Mouse (Mus musculus) limb, embryonic 12.5 days (tissue): ENCODE measurements at regions not wholly inside any gene's neighbourhood (a gene's known extent, or its start where the extent isn't known, plus 50 kb on each side); places are given as distances from the start of the nearest gene placed in this dataset.

Source experiments
- ATAC-seq: fragments of 200-750 bp; cut with Nextera tagmentation; 2 replicates; pipeline ENCODE4 v1.8.0; 2017; ENCODE audit warnings: low read depth, moderate TSS enrichment; ENCODE audit not compliant: insufficient number of reproducible peaks, insufficient read depth, low FRiP score, low TSS enrichment
- H3K27ac ChIP-seq: fragments of 300-500 bp; sonication (generic); 2 replicates; pipeline ENCODE4 v1.5.1; 2016; ENCODE audit warnings: mild to moderate bottlenecking, moderate library complexity
- H3K27me3 ChIP-seq: fragments of 300-500 bp; sonication (generic); 2 replicates; pipeline ENCODE4 v1.6.1; 2016; ENCODE audit warnings: mild to moderate bottlenecking, moderate library complexity
- H3K36me3 ChIP-seq: fragments of 300-500 bp; sonication (generic); 2 replicates; pipeline ENCODE4 v1.6.1; 2016; ENCODE audit warnings: mild to moderate bottlenecking, moderate library complexity
- H3K4me1 ChIP-seq: fragments of 300-500 bp; sonication (generic); replicated peaks from 2 replicates; pipeline ENCODE4 v1.6.1; 2016
- H3K4me2 ChIP-seq: fragments of 300-500 bp; sonication (generic); 2 replicates; pipeline ENCODE4 v1.6.1; 2016; ENCODE audit warnings: mild to moderate bottlenecking, moderate library complexity
- H3K4me3 ChIP-seq: fragments of 300-500 bp; sonication (generic); replicated peaks from 2 replicates; pipeline ENCODE4 v1.5.1; 2016; ENCODE audit warnings: mild to moderate bottlenecking
- H3K9ac ChIP-seq: fragments of 300-500 bp; sonication (generic); replicated peaks from 2 replicates; pipeline ENCODE4 v1.6.1; 2016; ENCODE audit warnings: mild to moderate bottlenecking, moderate library complexity
- H3K9me3 ChIP-seq: fragments of 300-500 bp; sonication (generic); 2 replicates; pipeline ENCODE4 v1.6.1; 2016; ENCODE audit warnings: mild to moderate bottlenecking, moderate library complexity
- WGBS: fragments of 180-500 bp; shearing (Covaris S2); methylation state at CpG from one replicate; pipeline ENCODE4 v1.1.7; 2016; 5-methylcytosine and 5-hydroxymethylcytosine counted together

DNA sequence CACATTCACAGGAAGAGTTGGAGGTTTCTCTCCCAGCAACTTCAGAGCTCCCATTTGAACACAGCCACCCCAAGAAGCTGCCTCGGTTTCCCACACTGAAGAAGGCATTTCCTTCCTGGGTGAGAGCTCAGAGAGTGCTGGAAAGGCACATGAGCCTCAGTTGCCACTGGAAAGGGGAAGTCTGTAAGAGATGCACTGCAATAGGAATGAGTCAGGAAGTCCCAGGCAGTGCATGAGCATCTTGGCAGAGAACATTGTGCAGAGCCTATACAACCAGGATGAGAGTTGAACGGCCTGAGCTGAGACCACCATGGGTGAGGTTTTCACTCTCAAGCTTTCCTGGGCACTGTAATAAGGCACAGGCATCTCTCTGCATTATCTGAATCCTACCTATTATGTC lies 244.4 kb downstream of the Irs2 start:
- ATAC-seq = no peak
- H3K9me3 ChIP-seq = no peaks in the 10 kb centered on the region
- no peak overlapping the region for H3K9ac ChIP-seq
- 83% methylated on average over 2 of the region's 2 CpGs for WGBS
- peaks cover 41% of the 10 kb centered on the region for H3K4me1 ChIP-seq
- H3K36me3 ChIP-seq = no peaks in the 10 kb centered on the region
- H3K4me3 ChIP-seq = no peak overlapping the region
- H3K4me2 ChIP-seq = no peak overlapping the region
- 0 out of 2 replicates have a peak overlapping the region, but pooled peaks have one; percentile 17 for H3K27ac ChIP-seq
- H3K27me3 ChIP-seq = no peaks in the 10 kb centered on the region

DNA sequence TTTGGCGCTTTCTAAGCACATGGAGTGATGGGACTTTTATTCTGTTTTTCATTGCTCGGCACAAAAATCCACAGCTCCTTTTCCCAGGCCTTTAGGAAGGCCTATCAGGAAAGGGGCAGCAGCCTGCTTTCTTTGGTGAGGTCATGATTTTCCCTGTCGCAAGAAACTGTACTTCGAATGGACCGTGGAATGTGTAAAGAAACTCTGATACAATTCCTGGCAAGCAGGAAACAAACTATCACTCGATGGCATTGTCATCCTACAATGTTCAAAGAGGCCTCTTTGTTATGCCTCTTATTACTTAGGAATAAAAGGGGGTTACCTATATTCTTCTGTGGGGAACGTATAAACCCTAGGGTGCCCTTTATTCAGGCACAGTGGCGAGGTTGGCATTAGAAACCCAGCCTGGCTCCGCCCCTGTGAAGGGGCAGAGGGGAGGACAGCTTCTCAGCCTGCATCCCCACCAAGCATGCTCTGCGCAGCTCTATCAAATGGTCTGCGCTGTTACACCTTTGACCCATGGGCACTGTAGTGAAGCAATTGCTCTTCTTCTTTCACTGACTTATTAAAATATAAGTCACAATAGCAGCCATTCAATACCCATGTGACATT lies 246.5 kb downstream of the Irs2 start:
- 31% methylated on average over 11 of the region's 11 CpGs for WGBS
- Histone ChIP-seq H3K27ac (peak overlapping the region; percentile 99), H3K27me3 (no peaks in the 10 kb centered on the region), H3K4me1 (peaks cover 41% of the 10 kb centered on the region), H3K36me3 (no peaks in the 10 kb centered on the region), H3K9me3 (no peaks in the 10 kb centered on the region), H3K4me3 (no peak overlapping the region), H3K9ac (no peak overlapping the region), H3K4me2 (peak overlapping the region; percentile 48)
- peak; percentile 47; the same call in 1 of the 2 replicates for ATAC-seq

DNA sequence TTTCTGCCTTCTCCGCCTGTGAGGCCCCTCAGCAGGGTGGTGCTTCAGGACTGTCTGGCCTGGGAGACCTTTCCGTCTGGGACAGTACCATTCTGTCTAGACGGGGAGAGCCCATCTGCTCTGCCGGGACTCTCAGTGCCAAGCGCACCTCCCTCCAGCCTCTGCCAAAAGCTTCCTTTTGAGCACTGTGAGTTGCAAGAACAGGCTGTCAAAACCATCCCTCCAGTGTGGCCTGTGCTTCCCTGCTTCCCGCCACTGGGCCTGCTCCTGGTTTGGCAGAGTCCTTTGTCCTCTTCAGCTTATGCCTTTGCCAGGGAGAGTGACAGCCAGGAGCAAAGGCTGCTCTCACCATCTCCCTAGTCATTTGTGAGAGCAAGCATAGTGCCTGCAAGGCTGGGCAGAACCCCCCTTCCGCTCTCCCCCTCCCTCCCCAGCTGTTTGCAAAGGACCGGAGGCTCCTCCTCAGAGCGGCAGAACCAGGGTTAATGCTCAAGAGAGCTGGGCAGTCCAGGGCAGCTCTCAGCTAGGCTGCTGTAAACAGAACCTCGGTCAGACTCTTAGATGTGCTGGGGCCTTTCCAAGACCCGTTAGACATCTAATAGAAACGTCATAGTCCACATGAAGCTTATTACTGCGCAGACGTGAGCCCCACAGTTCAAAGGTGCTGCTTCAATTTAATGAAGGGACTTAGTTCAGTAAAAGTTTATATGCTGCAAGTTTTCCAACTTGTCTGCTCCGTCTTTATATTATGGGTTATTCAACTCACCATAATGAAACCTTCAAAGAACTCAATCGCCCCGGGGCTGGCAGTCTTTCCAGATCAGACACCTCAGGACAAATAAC lies 247.2 kb downstream of the Irs2 start:
- H3K36me3 ChIP-seq = no peaks in the 10 kb centered on the region
- peak; percentile 93 for ATAC-seq
- peak overlapping the region; percentile 48 for H3K4me2 ChIP-seq
- H3K27ac ChIP-seq = peak overlapping the region; percentile 99
- peak overlapping the region; percentile 50 for H3K9ac ChIP-seq
- H3K9me3 ChIP-seq = no peaks in the 10 kb centered on the region
- peaks cover 41% of the 10 kb centered on the region for H3K4me1 ChIP-seq
- WGBS = 4% methylated on average over 17 of the region's 17 CpGs
- H3K4me3 ChIP-seq = peak overlapping the region; percentile 25; the same call in 1 of the 2 replicates
- no peaks in the 10 kb centered on the region for H3K27me3 ChIP-seq

- no peak for ATAC-seq
- Histone ChIP-seq H3K9ac (no peak overlapping the region), H3K9me3 (no peaks in the 10 kb centered on the region), H3K4me2 (peak overlapping the region; percentile 48), H3K4me3 (0 out of 2 replicates have a peak overlapping the region, but pooled peaks have one; percentile 25), H3K27ac (peak overlapping the region; percentile 99), H3K36me3 (no peaks in the 10 kb centered on the region), H3K27me3 (no peaks in the 10 kb centered on the region), H3K4me1 (peaks cover 41% of the 10 kb centered on the region)
- WGBS = 44% methylated on average over 6 of the region's 6 CpGs
These were observed 248.0 kb downstream of the Irs2 start for GRCm38 (mm10) chr8:10760231-10760630.

DNA sequence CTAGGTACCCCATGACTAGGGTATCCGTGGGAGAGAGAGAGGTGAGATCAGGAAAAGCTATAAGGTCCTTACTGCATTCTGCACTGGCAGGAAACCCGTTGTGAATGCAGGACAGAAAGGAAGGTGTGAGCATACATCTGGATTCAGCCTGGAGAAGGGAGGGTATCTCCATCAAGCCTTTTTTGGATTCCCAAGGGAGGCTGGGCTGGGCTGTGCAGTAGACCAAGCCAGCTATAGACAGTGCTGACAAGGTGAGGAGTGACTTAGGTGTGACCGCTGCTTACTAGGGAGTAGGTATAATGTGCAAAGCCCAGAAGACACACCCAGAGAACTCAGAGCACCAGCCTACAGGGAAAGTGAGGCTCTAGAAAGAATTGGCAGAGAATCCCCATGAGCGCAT lies 250.1 kb downstream of the Irs2 start:
- no peak overlapping the region for H3K27ac ChIP-seq
- no peak overlapping the region for H3K9ac ChIP-seq
- no peak overlapping the region for H3K4me3 ChIP-seq
- WGBS = 80% methylated on average over 4 of the region's 4 CpGs
- no peak for ATAC-seq
- peaks cover 31% of the 10 kb centered on the region for H3K4me1 ChIP-seq
- no peaks in the 10 kb centered on the region for H3K36me3 ChIP-seq
- no peak overlapping the region for H3K4me2 ChIP-seq
- no peaks in the 10 kb centered on the region for H3K27me3 ChIP-seq
- H3K9me3 ChIP-seq = no peaks in the 10 kb centered on the region

DNA sequence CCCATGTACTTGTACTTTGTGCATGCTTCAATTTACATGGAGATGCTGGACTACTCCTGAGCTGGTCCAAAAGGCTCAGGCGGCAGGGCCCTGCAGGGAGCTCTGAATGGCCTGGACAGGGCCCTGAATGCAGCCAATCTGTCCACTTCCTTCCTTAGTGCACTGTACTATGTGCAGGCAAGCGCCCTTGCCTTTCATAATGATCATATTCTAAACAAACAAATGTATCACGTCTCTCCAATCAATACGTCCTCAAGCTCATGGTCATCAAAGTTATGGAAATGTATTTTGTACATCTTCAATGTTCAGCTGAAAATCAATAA lies 253.3 kb downstream of the Irs2 start:
- Histone ChIP-seq H3K4me2 (no peak overlapping the region), H3K27ac (no peak overlapping the region)
- 88% methylated on average over 4 of the region's 4 CpGs for WGBS

DNA sequence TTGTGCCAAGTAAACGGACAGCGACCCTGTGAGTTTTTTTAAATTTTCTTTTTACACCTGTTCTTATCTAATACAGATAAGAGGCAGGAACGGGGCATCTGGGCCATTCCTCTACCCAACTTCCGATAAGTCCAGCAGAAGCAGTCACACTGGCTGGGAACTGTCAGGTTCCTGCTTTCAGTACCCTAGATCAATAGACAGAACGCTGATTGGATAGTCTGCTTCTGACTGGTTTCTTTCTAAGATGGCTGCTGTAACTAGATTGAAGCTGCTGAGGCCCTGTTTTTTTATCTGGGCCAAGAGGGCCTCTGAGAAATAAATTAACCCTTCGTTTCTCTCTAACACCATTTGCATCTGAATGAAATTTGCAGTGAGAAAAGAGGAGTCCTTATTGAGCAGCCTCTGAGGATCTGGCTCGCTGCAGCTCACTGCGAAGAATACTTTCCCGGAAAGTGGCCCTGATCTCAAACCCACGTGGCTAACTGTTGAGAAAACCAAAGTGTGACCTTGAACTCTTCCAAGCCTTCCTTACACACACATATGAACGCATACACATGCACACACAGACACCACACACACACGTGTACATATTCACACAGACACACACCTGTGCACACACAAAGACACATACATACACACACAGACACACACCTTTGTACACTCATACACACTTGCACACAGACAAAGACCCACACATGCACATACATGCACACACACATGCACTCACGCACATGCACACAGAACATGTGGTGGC lies 253.8 kb downstream of the Irs2 start:
- H3K27ac ChIP-seq = no peak overlapping the region

More for the DNA sequence above, 253.3 kb downstream of the Irs2 start:
- H3K9me3 ChIP-seq = no peaks in the 10 kb centered on the region
- no peak for ATAC-seq
- H3K4me3 ChIP-seq = no peak overlapping the region
- H3K9ac ChIP-seq = no peak overlapping the region
- no peaks in the 10 kb centered on the region for H3K36me3 ChIP-seq
- no peaks in the 10 kb centered on the region for H3K27me3 ChIP-seq
- peaks cover 3% of the 10 kb centered on the region for H3K4me1 ChIP-seq

DNA sequence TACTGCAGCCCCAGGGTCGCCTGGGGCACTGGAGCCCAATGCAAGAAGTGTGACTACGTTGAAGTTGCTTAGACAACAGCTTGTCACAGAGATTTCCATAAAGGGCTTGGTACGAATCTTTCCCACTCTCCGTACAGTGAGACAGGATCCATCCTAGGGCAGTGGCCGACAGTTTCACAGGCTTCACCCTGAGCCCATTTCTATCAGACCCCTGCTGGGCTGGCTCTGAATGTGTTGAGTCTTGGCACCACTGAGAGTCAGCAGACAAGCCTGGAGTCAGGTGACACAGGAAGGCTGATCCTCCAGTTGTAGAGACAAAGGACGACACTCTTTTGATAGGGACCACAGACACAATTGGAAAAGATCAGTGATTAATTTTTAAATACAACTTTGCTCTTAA lies 255.2 kb downstream of the Irs2 start:
- 77% methylated on average over 6 of the region's 6 CpGs for WGBS
- no peak for ATAC-seq
- H3K27me3 ChIP-seq = no peaks in the 10 kb centered on the region

More for the DNA sequence above, 253.8 kb downstream of the Irs2 start:
- no peak overlapping the region for H3K9ac ChIP-seq
- ATAC-seq = no peak
- no peaks in the 10 kb centered on the region for H3K4me1 ChIP-seq
- 84% methylated on average over 13 of the region's 13 CpGs for WGBS
- no peaks in the 10 kb centered on the region for H3K27me3 ChIP-seq
- no peaks in the 10 kb centered on the region for H3K9me3 ChIP-seq
- H3K4me2 ChIP-seq = no peak overlapping the region
- no peak overlapping the region for H3K4me3 ChIP-seq
- no peaks in the 10 kb centered on the region for H3K36me3 ChIP-seq

DNA sequence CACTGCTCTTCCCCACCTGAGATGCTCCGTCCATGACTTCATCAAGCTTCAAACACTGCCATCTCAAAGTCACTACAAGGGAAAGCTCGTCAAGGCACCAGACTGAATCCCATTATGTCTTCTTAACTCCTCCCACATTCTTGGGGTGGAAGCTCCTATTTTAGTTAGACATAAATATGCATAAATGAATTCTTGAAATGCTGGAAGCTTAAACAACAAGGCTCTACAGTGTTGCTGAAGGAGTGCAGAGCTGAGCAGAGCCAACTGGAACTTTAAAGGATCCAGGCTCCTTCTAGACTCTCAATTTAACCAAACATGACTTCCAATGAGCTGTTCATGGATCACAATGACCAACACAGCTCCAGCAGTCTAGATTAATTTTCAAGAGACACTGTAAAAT lies 261.1 kb downstream of the Irs2 start:
- Histone ChIP-seq H3K4me1 (peaks cover 11% of the 10 kb centered on the region), H3K4me3 (no peak overlapping the region), H3K36me3 (no peaks in the 10 kb centered on the region), H3K4me2 (no peak overlapping the region), H3K9ac (no peak overlapping the region), H3K27me3 (no peaks in the 10 kb centered on the region), H3K27ac (no peak overlapping the region), H3K9me3 (peaks cover 7% of the 10 kb centered on the region; the same call in 1 of the 2 replicates)
- WGBS = 73% methylated on average over 2 of the region's 2 CpGs
- ATAC-seq = no peak

More for the DNA sequence above, 255.2 kb downstream of the Irs2 start:
- Histone ChIP-seq H3K9ac (no peak overlapping the region), H3K4me1 (no peaks in the 10 kb centered on the region), H3K4me3 (no peak overlapping the region), H3K36me3 (no peaks in the 10 kb centered on the region), H3K9me3 (peaks cover 3% of the 10 kb centered on the region; the same call in 1 of the 2 replicates), H3K27ac (no peak overlapping the region), H3K4me2 (no peak overlapping the region)

DNA sequence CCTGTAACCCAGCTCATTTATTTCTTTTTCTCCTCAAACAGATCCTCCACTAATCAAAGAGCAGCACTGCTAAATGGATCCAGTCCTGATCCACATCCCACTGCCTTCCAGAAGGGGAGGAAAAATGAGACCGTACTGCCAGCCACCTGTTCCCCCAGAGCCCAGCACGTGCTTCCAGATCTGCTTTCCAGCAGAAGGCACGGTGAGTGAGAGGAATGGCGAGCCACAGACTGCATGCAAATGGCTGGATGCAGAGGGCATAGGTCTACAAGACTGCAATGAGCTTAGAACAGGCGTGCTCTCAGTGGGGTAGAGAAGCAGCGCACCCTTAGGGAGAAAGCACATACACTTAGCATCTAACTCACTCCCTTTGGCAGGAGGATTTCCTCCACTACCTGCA lies 265.0 kb downstream of the Irs2 start:
- no peak overlapping the region for H3K27ac ChIP-seq

DNA sequence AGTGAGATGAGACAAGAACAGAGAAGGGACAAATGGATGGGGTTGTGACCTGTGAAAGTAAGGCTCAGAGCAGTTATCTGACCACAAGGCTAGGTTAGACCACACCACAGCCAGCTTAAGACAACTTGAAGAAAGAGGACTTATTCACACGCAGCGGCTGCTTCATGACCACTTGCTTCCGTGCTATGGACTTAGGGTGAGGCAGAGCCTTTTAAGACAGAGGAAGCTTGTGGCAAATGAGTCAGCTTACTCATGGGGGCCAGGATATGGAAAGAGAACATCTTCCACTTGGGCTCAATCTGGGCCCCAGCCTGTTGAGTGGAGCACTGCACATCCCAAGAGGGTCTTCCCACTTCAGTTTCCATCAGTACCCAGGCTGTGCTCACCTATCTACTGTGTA lies 267.4 kb downstream of the Irs2 start:
- no peak overlapping the region for H3K9ac ChIP-seq
- peaks cover 11% of the 10 kb centered on the region for H3K4me1 ChIP-seq
- WGBS = 96% methylated on average over 3 of the region's 3 CpGs
- no peaks in the 10 kb centered on the region for H3K36me3 ChIP-seq
- H3K27me3 ChIP-seq = no peaks in the 10 kb centered on the region
- no peak overlapping the region for H3K4me3 ChIP-seq
- H3K4me2 ChIP-seq = no peak overlapping the region
- no peak overlapping the region for H3K27ac ChIP-seq
- no peaks in the 10 kb centered on the region for H3K9me3 ChIP-seq
- no peak for ATAC-seq

More for the DNA sequence above, 265.0 kb downstream of the Irs2 start:
- no peak for ATAC-seq
- Histone ChIP-seq H3K9ac (no peak overlapping the region), H3K4me3 (no peak overlapping the region), H3K27me3 (no peaks in the 10 kb centered on the region), H3K4me1 (peaks cover 11% of the 10 kb centered on the region), H3K9me3 (peaks cover 6% of the 10 kb centered on the region; the same call in 1 of the 2 replicates), H3K36me3 (no peaks in the 10 kb centered on the region), H3K4me2 (no peak overlapping the region)
- WGBS = 57% methylated on average over 6 of the region's 6 CpGs
